Mouse (Mus musculus): ENCODE measurements at regions not wholly inside any gene's neighbourhood (a gene's known extent, or its start where the extent isn't known, plus 50 kb on each side); places are given as distances from the start of the nearest gene placed in this dataset.

GRCm38 (mm10) chr3:38397615-38397956 lies 87.1 kb downstream of the Ankrd50 start:
- DNase-seq (ENCODE audit: low read depth, low spot score): no peak

DNA sequence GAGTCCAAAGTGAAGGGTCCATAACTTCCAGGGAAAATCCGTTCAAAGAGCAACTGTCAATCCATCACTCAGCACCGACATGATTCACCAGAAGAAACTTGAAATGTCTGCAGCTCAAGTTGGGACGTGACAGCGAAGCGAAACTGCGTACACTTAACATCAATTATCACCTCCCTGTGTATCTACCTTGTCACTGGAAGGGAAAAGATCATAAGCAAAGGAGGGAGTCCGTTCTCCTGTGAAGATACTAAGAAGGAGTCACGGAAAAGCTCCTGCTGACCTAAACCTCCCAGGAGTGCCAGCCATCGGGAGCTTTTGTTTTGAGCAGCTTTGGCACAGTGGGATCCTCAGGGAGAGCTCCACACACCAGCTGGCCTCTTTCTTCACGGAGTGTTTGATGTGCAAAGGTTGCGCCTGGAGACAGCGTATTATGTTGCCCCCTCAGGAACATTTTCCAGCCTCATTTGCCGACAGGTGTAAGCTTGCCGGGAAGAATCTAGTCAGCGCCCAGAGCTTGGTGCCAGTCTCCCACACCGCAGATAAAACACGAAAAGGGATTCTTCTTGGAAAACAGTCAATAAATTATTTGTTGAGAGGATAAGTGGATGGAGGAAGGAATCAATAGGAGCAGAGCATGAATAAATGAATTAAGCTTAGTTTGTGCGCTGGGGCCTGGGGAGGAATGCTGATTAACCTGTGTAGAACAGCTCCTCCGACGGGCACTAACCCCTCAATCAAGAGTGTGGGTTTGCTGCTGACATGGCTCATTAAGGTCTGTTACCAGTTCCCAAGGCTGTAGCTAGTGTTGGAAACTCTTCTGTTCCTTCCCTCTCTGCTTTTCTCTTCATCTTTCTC lies 87.7 kb downstream of the Ankrd50 start:
- no peak for DNase-seq (ENCODE audit: low read depth, low spot score)

- DNase-seq (ENCODE audit: low read depth, low spot score): no peak
Observed at GRCm38 (mm10) chr3:38394308-38394707, 90.3 kb downstream of the Ankrd50 start.

DNA sequence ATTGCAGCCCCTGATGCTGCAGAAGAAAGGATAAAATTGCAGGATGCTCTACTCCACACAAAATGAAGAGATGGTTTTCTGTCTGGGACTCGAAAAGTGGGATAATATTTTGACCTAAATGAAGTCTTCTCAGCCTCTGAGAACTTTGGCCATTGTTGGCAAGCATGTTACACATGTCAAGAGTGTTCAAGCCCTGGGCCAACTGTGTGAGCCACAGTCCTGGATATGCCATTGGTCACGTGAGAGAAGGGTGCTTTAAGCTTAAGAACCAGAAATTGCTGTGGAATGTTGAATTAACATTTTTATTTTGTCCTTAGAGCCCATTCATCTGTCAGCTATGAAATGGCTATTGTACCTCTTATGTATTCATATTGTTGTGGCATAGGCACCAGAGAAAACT lies 95.0 kb downstream of the Ankrd50 start:
- no peak for DNase-seq (ENCODE audit: low read depth, low spot score)

DNA sequence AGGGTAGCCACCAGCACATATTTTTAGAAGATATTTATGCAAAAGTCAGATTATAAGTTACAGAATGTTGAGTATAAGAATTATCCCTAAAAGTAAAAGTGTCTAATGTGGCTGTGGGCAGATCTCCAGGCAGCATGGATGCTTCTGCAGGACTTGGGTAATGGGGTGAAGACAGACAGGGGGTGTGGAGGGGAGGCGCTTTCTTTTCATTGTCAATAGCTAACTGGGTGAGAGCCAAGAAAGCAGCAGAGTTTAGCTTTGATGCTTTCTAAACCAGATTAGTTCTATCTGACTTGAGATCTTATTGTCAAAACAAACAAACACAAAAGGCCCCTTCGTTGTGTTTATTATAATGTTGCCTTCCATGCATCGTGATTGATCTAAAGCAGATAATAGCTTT lies 95.7 kb downstream of the Ankrd50 start:
- DNase-seq (ENCODE audit: low read depth, low spot score): no peak

- no peak for DNase-seq (ENCODE audit: low read depth, low spot score)
Observed at GRCm38 (mm10) chr3:38382743-38383142, 101.9 kb downstream of the Ankrd50 start.

DNA sequence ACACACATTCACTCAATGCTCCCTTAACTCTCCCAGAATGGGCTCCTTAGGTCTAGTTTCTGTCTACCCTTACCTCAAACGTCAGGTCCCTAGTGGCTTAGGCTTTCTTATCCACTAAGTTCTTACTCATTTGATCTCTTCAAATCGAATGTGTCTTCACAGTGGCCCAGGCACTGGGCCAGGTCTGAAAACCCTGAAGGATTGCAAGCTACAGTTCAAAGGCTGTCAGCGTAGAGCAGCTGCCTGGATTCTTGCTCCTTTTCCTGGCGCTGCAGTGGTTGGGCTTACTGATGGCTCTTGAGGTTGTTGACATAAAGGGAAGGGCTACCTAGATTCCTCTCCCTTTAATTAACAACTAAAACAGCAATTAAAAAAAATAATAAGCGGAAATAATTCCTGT lies 103.0 kb downstream of the Ankrd50 start:
- no peak for DNase-seq (ENCODE audit: low read depth, low spot score)

GRCm38 (mm10) chr3:38373690-38374089 lies 111.0 kb downstream of the Ankrd50 start:
- DNase-seq (ENCODE audit: low read depth, low spot score): no peak

DNA sequence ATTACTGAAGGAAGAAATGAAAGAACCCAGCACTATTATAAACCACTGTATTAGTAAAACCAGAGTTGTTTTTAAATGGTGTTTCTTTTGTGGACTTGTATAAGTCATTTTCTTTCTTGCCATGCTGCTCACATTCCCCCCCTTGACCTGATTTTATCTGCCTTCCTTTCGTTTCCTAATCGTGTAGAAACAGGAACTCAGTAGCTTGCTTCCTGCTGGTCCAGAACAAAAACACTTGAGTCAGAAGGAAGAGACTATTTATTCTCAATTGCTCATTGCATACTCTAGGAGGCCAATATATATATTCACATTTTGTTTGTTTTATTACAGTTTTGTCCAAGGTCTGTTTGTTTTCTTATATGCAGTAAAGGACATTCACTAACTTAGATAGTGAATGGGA lies 112.9 kb downstream of the Ankrd50 start:
- no peak for DNase-seq (ENCODE audit: low read depth, low spot score)

GRCm38 (mm10) chr3:38363888-38364287 lies 120.8 kb downstream of the Ankrd50 start:
- DNase-seq (ENCODE audit: low read depth, low spot score): no peak

GRCm38 (mm10) chr3:38361411-38361810 lies 123.2 kb downstream of the Ankrd50 start:
- no peak for DNase-seq (ENCODE audit: low read depth, low spot score)

GRCm38 (mm10) chr3:38360974-38361373 lies 123.7 kb downstream of the Ankrd50 start:
- DNase-seq (ENCODE audit: low read depth, low spot score): no peak

DNA sequence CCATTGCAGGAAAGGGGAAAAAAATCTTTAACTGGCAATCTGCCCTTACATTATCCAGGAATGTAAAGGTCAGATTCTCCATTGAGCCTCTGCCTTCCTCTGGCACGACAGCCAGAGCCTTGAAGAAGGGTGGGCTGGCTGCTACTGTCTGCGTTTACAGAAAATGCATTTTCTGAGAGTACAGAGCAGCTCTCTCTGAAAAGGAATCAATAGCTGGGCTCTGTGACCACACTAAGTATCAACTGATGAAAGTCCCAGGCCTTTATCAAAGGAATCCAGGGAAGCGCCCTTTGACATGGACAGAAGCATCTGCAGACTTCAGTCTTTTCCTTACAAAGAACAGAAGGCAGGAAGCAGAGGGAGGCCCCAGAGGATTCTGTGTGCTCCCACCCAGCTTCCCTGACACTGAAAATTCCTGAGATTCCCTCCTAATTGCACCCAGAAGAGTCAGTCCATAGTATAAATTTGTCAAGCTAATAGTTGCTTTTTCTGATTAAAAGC lies 124.2 kb downstream of the Ankrd50 start:
- no peak for DNase-seq (ENCODE audit: low read depth, low spot score)

DNA sequence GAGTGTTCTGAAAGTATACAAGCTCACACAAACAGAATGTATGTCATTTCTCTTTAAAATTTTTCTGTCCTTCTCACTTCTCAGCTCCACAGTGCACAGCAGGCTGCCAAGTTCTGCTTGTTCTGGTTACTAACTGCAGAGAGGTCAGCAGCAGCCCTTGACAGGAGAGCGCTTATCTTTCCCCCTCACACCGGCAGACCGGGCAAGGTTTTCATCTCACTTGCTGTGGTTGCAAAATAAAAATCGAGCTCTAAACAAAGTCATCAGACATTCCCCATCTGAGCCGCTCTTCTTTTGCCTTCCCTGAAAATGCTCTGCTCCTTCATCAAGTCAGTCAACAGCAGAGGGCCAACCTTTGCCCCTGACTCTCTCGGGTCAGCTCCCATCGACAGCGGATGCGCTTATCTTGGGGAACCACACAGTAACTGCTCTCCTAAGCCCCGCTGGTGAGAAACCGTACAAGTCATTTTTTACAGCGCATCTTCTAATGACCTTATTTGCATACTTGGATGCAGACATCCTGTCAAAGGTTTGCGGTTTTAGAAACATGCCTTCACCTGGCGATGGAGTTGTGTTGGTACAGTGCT lies 126.6 kb downstream of the Ankrd50 start:
- DNase-seq (ENCODE audit: low read depth, low spot score): no peak

- DNase-seq (ENCODE audit: low read depth, low spot score): no peak
Observed at GRCm38 (mm10) chr3:38344283-38344682, 140.4 kb downstream of the Ankrd50 start.

- DNase-seq (ENCODE audit: low read depth, low spot score): no peak
Observed at GRCm38 (mm10) chr3:38341666-38342065, 143.0 kb downstream of the Ankrd50 start.

GRCm38 (mm10) chr3:38333321-38333910 lies 151.2 kb downstream of the Ankrd50 start:
- DNase-seq (ENCODE audit: low read depth, low spot score): no peak

- no peak for DNase-seq (ENCODE audit: low read depth, low spot score)
Observed at GRCm38 (mm10) chr3:38331169-38331568, 153.5 kb downstream of the Ankrd50 start.

DNA sequence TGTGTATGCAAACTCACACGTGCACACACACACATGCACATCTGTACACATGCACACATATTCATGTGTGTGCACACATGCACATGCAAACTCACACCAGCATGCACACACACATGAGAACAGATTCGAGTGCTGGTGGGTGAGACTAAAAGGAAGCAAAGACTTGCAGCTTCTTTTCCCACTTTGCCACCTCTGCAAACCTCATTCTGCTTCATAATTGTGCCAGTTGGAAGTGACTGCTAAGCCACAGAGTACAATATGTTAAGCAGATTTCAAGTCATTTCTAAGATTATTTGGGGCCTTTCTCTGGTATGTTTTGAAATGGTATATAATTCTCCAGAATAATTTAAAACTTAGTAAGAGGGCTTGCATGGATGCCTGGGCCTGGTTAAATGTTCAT lies 157.4 kb downstream of the Ankrd50 start:
- no peak for DNase-seq (ENCODE audit: low read depth, low spot score)

- no peak for DNase-seq (ENCODE audit: low read depth, low spot score)
Observed at GRCm38 (mm10) chr3:38326211-38326610, 158.4 kb downstream of the Ankrd50 start.

DNA sequence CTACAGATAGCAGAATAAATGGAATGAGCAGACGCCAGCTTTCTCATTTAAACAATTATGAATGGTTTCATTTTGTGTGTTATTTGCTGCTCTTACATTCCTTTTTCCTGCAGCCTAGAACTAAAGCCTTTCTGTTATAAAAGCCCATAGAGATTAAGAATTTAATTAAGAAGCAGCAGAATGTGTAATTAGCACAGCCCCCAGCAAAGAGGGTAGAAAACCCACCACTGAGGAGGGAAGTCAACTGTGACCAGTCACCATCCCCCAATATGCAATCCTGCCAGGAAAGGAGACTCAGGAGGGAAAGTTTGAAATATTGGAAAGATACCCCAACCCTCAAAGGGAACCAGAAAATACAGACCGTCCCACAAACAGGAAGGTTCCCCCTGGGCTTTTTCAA lies 160.0 kb downstream of the Ankrd50 start:
- no peak for DNase-seq (ENCODE audit: low read depth, low spot score)

DNA sequence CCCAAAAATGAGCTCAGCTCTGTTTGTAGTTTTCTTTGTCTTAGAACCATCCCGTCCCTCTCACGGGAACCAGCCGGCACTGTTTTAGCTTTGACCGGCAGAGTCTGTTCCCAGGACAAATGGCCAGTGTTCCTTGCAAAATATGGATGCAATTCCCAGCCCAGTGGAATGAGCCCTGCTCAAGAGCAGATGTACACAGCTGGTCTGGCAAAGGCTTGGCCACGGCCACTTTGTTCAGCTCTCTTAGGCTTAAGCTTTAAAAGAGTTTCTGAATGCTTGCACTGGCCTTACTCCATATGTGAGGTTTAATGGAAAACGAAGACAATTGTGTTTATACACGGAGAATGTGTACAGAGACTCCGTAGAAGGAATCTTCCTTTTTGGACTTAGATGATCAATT lies 162.2 kb downstream of the Ankrd50 start:
- no peak for DNase-seq (ENCODE audit: low read depth, low spot score)

DNA sequence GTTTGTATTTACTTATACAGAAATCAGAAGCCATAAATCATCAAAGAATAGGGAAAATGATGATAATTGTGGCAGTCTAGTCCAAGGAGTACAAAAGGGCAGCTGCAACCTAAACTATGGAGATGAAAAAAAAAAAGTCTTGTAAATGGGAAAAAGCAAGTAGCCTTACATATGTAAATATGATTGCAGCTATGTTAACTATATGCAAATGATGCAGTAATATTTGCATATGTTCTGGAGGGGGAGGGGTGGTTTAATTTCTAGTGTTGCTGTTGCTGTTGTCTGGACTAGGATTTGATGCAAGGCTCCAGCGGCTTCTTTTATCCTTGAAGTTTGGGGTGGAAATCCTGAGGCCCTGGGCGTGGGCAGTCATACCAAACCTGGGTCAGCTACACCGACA lies 163.0 kb downstream of the Ankrd50 start:
- DNase-seq (ENCODE audit: low read depth, low spot score): no peak
